Mouse (Mus musculus): ENCODE results near the gene Fas. TPM values are rescaled to one million over a fixed set of nuclear protein-coding genes. Genes with fewer than 3 reads are reported as not detected.

The Fas gene
- polyA plus RNA-seq, 1 experiment from 2014 or later = 15.6 TPM

- peak overlapping the region; percentile 38 for H3K4me2 ChIP-seq (replicated peaks; ENCODE audit: low read depth)
- H3K9me3 ChIP-seq (ENCODE audit: control insufficient read depth) = no peaks in the 10 kb centered on the region
- TF ChIP-seq CTCF (IDR thresholded peaks at IDR 0.05; ENCODE audit: low read depth) = no peak
- H3K36me3 ChIP-seq (ENCODE audit: control insufficient read depth, insufficient read depth) = no peaks in the 10 kb centered on the region
- no peaks in the 10 kb centered on the region for H3K27me3 ChIP-seq (replicated peaks; ENCODE audit: control insufficient read depth, insufficient read depth, low read length)
- H3K9ac ChIP-seq (ENCODE audit: low read depth, low read length) = 0 out of 2 replicates have a peak overlapping the region, but pooled peaks have one; percentile 23
- H3K27ac ChIP-seq (ENCODE audit: low read depth, low read length) = no peak overlapping the region
- H3K4me1 ChIP-seq (replicated peaks; ENCODE audit: control insufficient read depth, insufficient read depth, low read length) = no peaks in the 10 kb centered on the region
- ATAC-seq = no peak
- 65% methylated on average over 2 of the region's 2 CpGs for WGBS
- H3K4me3 ChIP-seq (ENCODE audit: low read depth, low read length) = no peak overlapping the region
Measured at GRCm38 (mm10) chr19:34251900-34252299, 38.6 kb upstream of the Fas start.

GRCm38 (mm10) chr19:34252450-34252849, 38.0 kb upstream of the Fas start:
- Histone ChIP-seq H3K4me1 (replicated peaks; ENCODE audit: control insufficient read depth, insufficient read depth, low read length) (no peaks in the 10 kb centered on the region), H3K36me3 (ENCODE audit: control insufficient read depth, insufficient read depth) (no peaks in the 10 kb centered on the region), H3K27ac (ENCODE audit: low read depth, low read length) (peak overlapping the region; percentile 57; the same call in 1 of the 2 replicates), H3K4me3 (ENCODE audit: low read depth, low read length) (peak overlapping the region; percentile 40; the same call in 1 of the 2 replicates), H3K27me3 (replicated peaks; ENCODE audit: control insufficient read depth, insufficient read depth, low read length) (no peaks in the 10 kb centered on the region), H3K4me2 (replicated peaks; ENCODE audit: low read depth) (peak overlapping the region; percentile 35), H3K9me3 (ENCODE audit: control insufficient read depth) (no peaks in the 10 kb centered on the region), H3K9ac (ENCODE audit: low read depth, low read length) (peak overlapping the region; percentile 23; the same call in 1 of the 2 replicates)
- 75% methylated on average over 9 of the region's 9 CpGs for WGBS
- no peak for TF ChIP-seq CTCF (IDR thresholded peaks at IDR 0.05; ENCODE audit: low read depth)
- no peak for ATAC-seq

GRCm38 (mm10) chr19:34254101-34254879, 36.2 kb upstream of the Fas start:
- TF ChIP-seq CTCF (IDR thresholded peaks at IDR 0.05; ENCODE audit: low read depth) = no peak
- peak overlapping the region; percentile 25 for H3K4me2 ChIP-seq (replicated peaks; ENCODE audit: low read depth)
- WGBS = 36% methylated on average over 14 of the region's 14 CpGs
- no peaks in the 10 kb centered on the region for H3K36me3 ChIP-seq (ENCODE audit: control insufficient read depth, insufficient read depth)
- no peak for ATAC-seq
- H3K9ac ChIP-seq (ENCODE audit: low read depth, low read length) = peak overlapping the region; percentile 45; the same call in 1 of the 2 replicates
- H3K27me3 ChIP-seq (replicated peaks; ENCODE audit: control insufficient read depth, insufficient read depth, low read length) = no peaks in the 10 kb centered on the region
- H3K4me1 ChIP-seq (replicated peaks; ENCODE audit: control insufficient read depth, insufficient read depth, low read length) = no peaks in the 10 kb centered on the region
- H3K4me3 ChIP-seq (ENCODE audit: low read depth, low read length) = peak overlapping the region; percentile 40
- peak overlapping the region; percentile 46; the same call in 1 of the 2 replicates for H3K27ac ChIP-seq (ENCODE audit: low read depth, low read length)
- no peaks in the 10 kb centered on the region for H3K9me3 ChIP-seq (ENCODE audit: control insufficient read depth)

GRCm38 (mm10) chr19:34254880-34255681, 35.4 kb upstream of the Fas start, which contains the start of gene Acta2:
Gene Acta2 (minus strand): TSS chr19:34255590.
- Histone ChIP-seq H3K4me3 (ENCODE audit: low read depth, low read length) (peak within 1 kb of the TSS; percentile 40), H3K4me2 (replicated peaks; ENCODE audit: low read depth) (peak within 1 kb of the TSS; percentile 25), H3K36me3 (ENCODE audit: control insufficient read depth, insufficient read depth) (no peaks in the 10 kb centered on the region), H3K9me3 (ENCODE audit: control insufficient read depth) (no peaks in the 10 kb centered on the region), H3K9ac (ENCODE audit: low read depth, low read length) (0 out of 2 replicates have a peak within 1 kb of the TSS, but pooled peaks have one; percentile 45), H3K27ac (ENCODE audit: low read depth, low read length) (peak within 1 kb of the TSS; percentile 62), H3K27me3 (replicated peaks; ENCODE audit: control insufficient read depth, insufficient read depth, low read length) (no peaks in the 10 kb centered on the region), H3K4me1 (replicated peaks; ENCODE audit: control insufficient read depth, insufficient read depth, low read length) (no peaks in the 10 kb centered on the region)
- ATAC-seq = peak; percentile 68
- no peak for TF ChIP-seq CTCF (IDR thresholded peaks at IDR 0.05; ENCODE audit: low read depth)
- WGBS = 44% methylated on average over 16 of the region's 16 CpGs

- H3K27me3 ChIP-seq (replicated peaks; ENCODE audit: control insufficient read depth, insufficient read depth, low read length) = no peaks in the 10 kb centered on the region
- 72% methylated on average over 5 of the region's 5 CpGs for WGBS
- no peak overlapping the region for H3K4me3 ChIP-seq (ENCODE audit: low read depth, low read length)
- TF ChIP-seq CTCF (IDR thresholded peaks at IDR 0.05; ENCODE audit: low read depth) = no peak
- H3K4me2 ChIP-seq (replicated peaks; ENCODE audit: low read depth) = no peak overlapping the region
- ATAC-seq = no peak
- no peaks in the 10 kb centered on the region for H3K36me3 ChIP-seq (ENCODE audit: control insufficient read depth, insufficient read depth)
- H3K4me1 ChIP-seq (replicated peaks; ENCODE audit: control insufficient read depth, insufficient read depth, low read length) = no peaks in the 10 kb centered on the region
- H3K9me3 ChIP-seq (ENCODE audit: control insufficient read depth) = no peaks in the 10 kb centered on the region
- H3K9ac ChIP-seq (ENCODE audit: low read depth, low read length) = no peak overlapping the region
- H3K27ac ChIP-seq (ENCODE audit: low read depth, low read length) = peak overlapping the region; percentile 62; the same call in 1 of the 2 replicates
Measured at GRCm38 (mm10) chr19:34256149-34256548, 34.3 kb upstream of the Fas start.

- no peaks in the 10 kb centered on the region for H3K36me3 ChIP-seq (ENCODE audit: control insufficient read depth, insufficient read depth)
- H3K27ac ChIP-seq (ENCODE audit: low read depth, low read length) = no peak overlapping the region
- TF ChIP-seq CTCF (IDR thresholded peaks at IDR 0.05; ENCODE audit: low read depth) = no peak
- H3K9me3 ChIP-seq (ENCODE audit: control insufficient read depth) = no peaks in the 10 kb centered on the region
- no peaks in the 10 kb centered on the region for H3K27me3 ChIP-seq (replicated peaks; ENCODE audit: control insufficient read depth, insufficient read depth, low read length)
- H3K4me3 ChIP-seq (ENCODE audit: low read depth, low read length) = no peak overlapping the region
- no peak overlapping the region for H3K4me2 ChIP-seq (replicated peaks; ENCODE audit: low read depth)
- no peak for ATAC-seq
- H3K4me1 ChIP-seq (replicated peaks; ENCODE audit: control insufficient read depth, insufficient read depth, low read length) = no peaks in the 10 kb centered on the region
- WGBS = 69% methylated on average over 2 of the region's 2 CpGs
- no peak overlapping the region for H3K9ac ChIP-seq (ENCODE audit: low read depth, low read length)
Measured at GRCm38 (mm10) chr19:34256936-34257335, 33.5 kb upstream of the Fas start.

Data from intestine, postnatal 0 days (tissue).